Mouse (Mus musculus) hindbrain, embryonic 15.5 days (tissue): ENCODE data around the gene Oxct2a. TPM values are rescaled to one million over a fixed set of nuclear protein-coding genes. Genes with fewer than 3 reads are reported as not detected.
"Not testable (repeated sequence)": the region's sequence is repeated elsewhere in the genome, so short reads cannot be mapped to it uniquely, and the experiment has no call there.

Experiments used
- ATAC-seq: fragments of 200-750 bp; cut with Nextera tagmentation; 2 replicates; pipeline ENCODE4 v1.8.0; 2017; ENCODE audit warnings: low read depth, moderate number of reproducible peaks, moderate TSS enrichment; ENCODE audit not compliant: low FRiP score
- H3K27ac ChIP-seq: fragments of 300-500 bp; sonication (generic); replicated peaks from 2 replicates; pipeline ENCODE4 v1.5.1; 2015; ENCODE audit warnings: mild to moderate bottlenecking, inconsistent platforms
- H3K27me3 ChIP-seq: fragments of 300-500 bp; sonication (generic); 2 replicates; pipeline ENCODE4 v1.6.1; 2015; ENCODE audit warnings: control low read depth, inconsistent platforms
- H3K36me3 ChIP-seq: fragments of 300-500 bp; sonication (generic); 2 replicates; pipeline ENCODE4 v1.6.1; 2015; ENCODE audit warnings: control low read depth, inconsistent platforms
- H3K4me1 ChIP-seq: fragments of 300-500 bp; sonication (generic); replicated peaks from 2 replicates; pipeline ENCODE4 v1.6.1; 2015; ENCODE audit warnings: control low read depth, inconsistent platforms
- H3K4me2 ChIP-seq: fragments of 300-500 bp; sonication (generic); 2 replicates; pipeline ENCODE4 v1.6.1; 2015; ENCODE audit warnings: moderate library complexity, mild to moderate bottlenecking, inconsistent platforms
- H3K4me3 ChIP-seq: fragments of 300-500 bp; sonication (generic); 2 replicates; pipeline ENCODE4 v1.5.1; 2015; ENCODE audit warnings: mild to moderate bottlenecking, inconsistent platforms
- H3K9ac ChIP-seq: fragments of 300-500 bp; sonication (generic); 2 replicates; pipeline ENCODE4 v1.6.1; 2015; ENCODE audit warnings: inconsistent platforms
- H3K9me3 ChIP-seq: fragments of 300-500 bp; sonication (generic); 2 replicates; pipeline ENCODE4 v1.6.1; 2016; ENCODE audit warnings: control low read depth, inconsistent platforms
- WGBS: fragments of 180-500 bp; shearing (Covaris S2); methylation state at CpG from one replicate; pipeline ENCODE4 v1.1.7; 2015; 5-methylcytosine and 5-hydroxymethylcytosine counted together
- polyA plus RNA-seq: library from polyadenylated mRNA; unstranded; fragments of >200 nt; fragmentation: Nextera tagmentation; extraction: Ambion mirVana; gene quantifications from 2 replicates; pipeline ENCODE4 v1.2.1, GENCODE M21; 2015

The Oxct2a gene
- polyA plus RNA-seq, 1 experiment from 2014 or later, result not detected

- WGBS, result 59% methylated on average over 3 of the region's 3 CpGs
- Histone ChIP-seq H3K9ac (no peak overlapping the region), H3K9me3 (no peaks in the 10 kb centered on the region), H3K27me3 (no peaks in the 10 kb centered on the region), H3K4me2 (no peak overlapping the region), H3K27ac (no peak overlapping the region), H3K4me3 (no peak overlapping the region), H3K4me1 (no peaks in the 10 kb centered on the region), H3K36me3 (peaks cover 12% of the 10 kb centered on the region)
- ATAC-seq, result no peak
Observed at GRCm38 (mm10) chr4:123308292-123308691, 15.1 kb downstream of the Oxct2a start.

DNA sequence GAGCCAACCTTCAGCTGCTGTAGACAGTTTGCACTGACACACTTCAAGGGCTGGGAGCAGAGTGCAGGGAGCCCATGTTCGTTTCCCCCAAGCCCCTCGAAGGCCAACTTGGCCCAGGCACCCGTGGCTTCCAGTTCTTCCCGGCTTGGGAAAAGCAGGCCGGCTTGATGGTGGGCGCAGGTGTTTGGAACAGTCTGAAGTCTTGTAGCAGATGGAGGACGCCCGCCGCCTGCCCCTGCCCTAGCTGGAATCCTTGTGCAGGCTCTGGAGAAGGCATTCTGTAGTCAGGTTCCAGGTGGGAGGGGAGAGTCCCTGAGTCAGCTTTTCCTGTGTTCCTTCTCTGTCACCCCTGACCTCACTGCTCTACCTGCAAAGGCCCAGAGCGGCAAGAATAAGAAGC lies 16.4 kb downstream of the Oxct2a start:
- Histone ChIP-seq H3K4me3 (no peak overlapping the region), H3K9ac (no peak overlapping the region), H3K27me3 (no peaks in the 10 kb centered on the region), H3K9me3 (no peaks in the 10 kb centered on the region), H3K36me3 (peaks cover 25% of the 10 kb centered on the region), H3K4me1 (no peaks in the 10 kb centered on the region), H3K4me2 (no peak overlapping the region), H3K27ac (no peak overlapping the region)
- ATAC-seq, result no peak
- WGBS, result 92% methylated on average over 10 of the region's 10 CpGs

GRCm38 (mm10) chr4:123305789-123306188 lies 17.6 kb downstream of the Oxct2a start:
- H3K36me3 ChIP-seq, result peaks cover 29% of the 10 kb centered on the region
- no peak overlapping the region for H3K9ac ChIP-seq
- ATAC-seq, result peak; percentile 52
- 36% methylated on average over 3 of the region's 3 CpGs for WGBS
- no peak overlapping the region for H3K27ac ChIP-seq
- no peaks in the 10 kb centered on the region for H3K9me3 ChIP-seq
- H3K4me1 ChIP-seq, result no peaks in the 10 kb centered on the region
- H3K4me3 ChIP-seq, result no peak overlapping the region
- H3K4me2 ChIP-seq, result no peak overlapping the region
- no peaks in the 10 kb centered on the region for H3K27me3 ChIP-seq

- H3K9ac ChIP-seq, result no peak overlapping the region
- no peak overlapping the region for H3K27ac ChIP-seq
- no peak overlapping the region for H3K4me3 ChIP-seq
- peaks cover 76% of the 10 kb centered on the region for H3K36me3 ChIP-seq
- H3K9me3 ChIP-seq, result no peaks in the 10 kb centered on the region
- no peaks in the 10 kb centered on the region for H3K27me3 ChIP-seq
- no peaks in the 10 kb centered on the region for H3K4me1 ChIP-seq
- no peak overlapping the region for H3K4me2 ChIP-seq
- 88% methylated on average over 11 of the region's 11 CpGs for WGBS
- ATAC-seq, result no peak
Observed at GRCm38 (mm10) chr4:123298980-123299670, 24.3 kb downstream of the Oxct2a start.

DNA sequence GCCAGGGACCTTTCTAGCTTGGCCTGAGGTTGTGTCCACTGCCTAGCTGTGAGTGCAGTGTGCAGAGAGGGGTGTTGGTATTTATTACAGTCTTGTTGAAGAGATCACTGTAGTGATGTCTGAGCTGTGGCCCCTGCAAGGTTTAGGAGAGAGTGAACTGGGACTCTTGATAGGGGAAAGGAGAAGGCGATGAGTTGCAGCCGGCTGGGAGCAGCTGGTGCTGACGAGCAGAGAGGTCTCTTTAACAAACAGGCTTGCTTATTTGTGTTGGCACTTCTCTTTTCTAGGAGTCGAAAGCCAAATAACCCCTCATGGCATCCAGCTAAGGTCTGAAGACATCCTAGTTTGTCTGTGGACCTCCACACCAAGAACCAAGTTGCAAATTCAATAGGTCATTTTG lies 25.2 kb downstream of the Oxct2a start:
- no peak overlapping the region for H3K4me2 ChIP-seq
- WGBS, result 87% methylated on average over 4 of the region's 4 CpGs
- no peaks in the 10 kb centered on the region for H3K4me1 ChIP-seq
- H3K36me3 ChIP-seq, result peaks cover 76% of the 10 kb centered on the region
- ATAC-seq, result no peak
- H3K4me3 ChIP-seq, result no peak overlapping the region
- H3K9me3 ChIP-seq, result no peaks in the 10 kb centered on the region
- no peak overlapping the region for H3K9ac ChIP-seq
- H3K27me3 ChIP-seq, result no peaks in the 10 kb centered on the region
- no peak overlapping the region for H3K27ac ChIP-seq

- Histone ChIP-seq H3K27ac (no peak overlapping the region), H3K27me3 (no peaks in the 10 kb centered on the region), H3K9ac (no peak overlapping the region), H3K4me3 (no peak overlapping the region), H3K4me1 (no peaks in the 10 kb centered on the region), H3K36me3 (peaks cover 75% of the 10 kb centered on the region), H3K9me3 (no peaks in the 10 kb centered on the region), H3K4me2 (no peak overlapping the region)
- ATAC-seq, result no peak
- WGBS, result 89% methylated on average over 22 of the region's 22 CpGs
Observed at GRCm38 (mm10) chr4:123297195-123297960, 26.1 kb downstream of the Oxct2a start.

DNA sequence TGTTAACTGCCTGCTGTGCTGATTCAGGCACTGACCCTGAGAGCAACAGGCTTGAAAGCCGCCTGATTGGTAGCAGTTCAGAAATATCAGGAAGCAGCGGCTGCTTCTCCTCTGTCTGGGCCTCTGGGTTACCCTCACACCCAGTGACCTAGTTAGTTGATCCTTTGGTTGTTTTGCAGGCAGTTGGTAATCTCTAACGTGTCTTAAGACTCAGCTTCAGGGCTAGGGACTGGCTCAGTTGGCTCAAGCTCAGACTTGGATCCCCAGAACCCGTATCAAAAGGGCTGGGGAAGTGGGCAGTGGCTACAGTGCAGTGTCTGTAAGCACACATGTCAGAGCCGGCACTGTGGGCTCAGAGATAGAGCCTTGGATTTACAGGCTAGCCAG lies 27.3 kb downstream of the Oxct2a start:
- Histone ChIP-seq H3K27ac (no peak overlapping the region), H3K9me3 (no peaks in the 10 kb centered on the region), H3K27me3 (no peaks in the 10 kb centered on the region), H3K4me1 (no peaks in the 10 kb centered on the region), H3K4me3 (no peak overlapping the region), H3K4me2 (no peak overlapping the region), H3K36me3 (peaks cover 80% of the 10 kb centered on the region), H3K9ac (no peak overlapping the region)
- no peak for ATAC-seq
- 89% methylated on average over 5 of the region's 5 CpGs for WGBS

- H3K4me1 ChIP-seq, result no peaks in the 10 kb centered on the region
- H3K27me3 ChIP-seq, result no peaks in the 10 kb centered on the region
- peaks cover 85% of the 10 kb centered on the region for H3K36me3 ChIP-seq
- H3K9me3 ChIP-seq, result no peaks in the 10 kb centered on the region
- WGBS, result 93% methylated on average over 21 of the region's 21 CpGs
- H3K4me2 ChIP-seq, result no peak overlapping the region
- H3K4me3 ChIP-seq, result no peak overlapping the region
- no peak for ATAC-seq
- H3K27ac ChIP-seq, result no peak overlapping the region
- H3K9ac ChIP-seq, result no peak overlapping the region
Observed at GRCm38 (mm10) chr4:123295516-123296147, 27.8 kb downstream of the Oxct2a start.

- peaks cover 86% of the 10 kb centered on the region for H3K36me3 ChIP-seq
- WGBS, result 93% methylated on average over 15 of the region's 15 CpGs
Observed at GRCm38 (mm10) chr4:123295026-123295425, 28.4 kb downstream of the Oxct2a start.

DNA sequence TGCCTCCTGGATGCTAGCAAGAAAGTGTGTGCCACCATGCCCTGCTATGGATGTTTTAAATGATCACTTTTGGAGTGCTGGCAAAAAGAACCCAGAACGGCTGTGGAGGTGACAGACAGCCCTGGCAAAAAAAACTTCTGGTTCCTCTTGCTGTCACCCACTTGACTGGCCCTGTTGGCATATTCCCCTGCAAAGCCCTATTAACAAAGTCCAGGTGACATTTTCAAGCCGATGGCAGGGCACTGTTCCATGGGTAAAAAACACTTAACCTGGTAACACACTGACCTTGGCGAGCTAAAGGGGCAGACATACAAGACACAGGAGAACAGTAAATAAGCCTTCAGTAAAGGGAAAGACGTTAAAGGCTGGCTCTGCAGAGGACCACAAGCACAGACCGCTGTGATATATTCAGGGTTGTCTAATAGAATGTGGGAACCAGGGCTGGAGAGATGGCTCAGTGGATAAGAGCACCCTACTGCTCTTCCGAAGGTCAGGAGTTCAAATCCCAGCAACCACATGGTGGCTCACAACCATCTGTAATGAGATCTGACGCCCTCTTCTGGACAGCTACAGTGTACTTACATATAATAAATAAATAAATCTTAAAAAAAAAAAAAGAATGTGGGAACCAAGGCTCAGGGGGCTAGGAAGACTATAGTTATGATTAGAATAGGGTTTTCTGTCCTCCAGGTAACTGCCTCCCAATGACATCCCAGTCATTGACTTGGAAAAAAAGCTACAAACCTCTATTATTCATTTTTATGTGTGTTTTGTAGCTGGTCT lies 29.6 kb downstream of the Oxct2a start:
- Histone ChIP-seq H3K4me2 (no peak overlapping the region), H3K4me3 (no peak overlapping the region), H3K36me3 (peaks cover 87% of the 10 kb centered on the region), H3K27ac (no peak overlapping the region), H3K9me3 (no peaks in the 10 kb centered on the region), H3K9ac (no peak overlapping the region), H3K4me1 (no peaks in the 10 kb centered on the region), H3K27me3 (no peaks in the 10 kb centered on the region)
- WGBS, result 86% methylated on average over 7 of the region's 7 CpGs
- no peak for ATAC-seq

More at GRCm38 (mm10) chr4:123295026-123295425, 28.4 kb downstream of the Oxct2a start:
- H3K27me3 ChIP-seq, H3K9me3 ChIP-seq, H3K27ac ChIP-seq, H3K4me3 ChIP-seq, H3K4me2 ChIP-seq, ATAC-seq, H3K9ac ChIP-seq, H3K4me1 ChIP-seq: not testable (repeated sequence)

GRCm38 (mm10) chr4:123292989-123293388 lies 30.4 kb downstream of the Oxct2a start:
- WGBS, result 95% methylated on average over 7 of the region's 7 CpGs
- no peak for ATAC-seq
- H3K36me3 ChIP-seq, result peaks cover 84% of the 10 kb centered on the region

DNA sequence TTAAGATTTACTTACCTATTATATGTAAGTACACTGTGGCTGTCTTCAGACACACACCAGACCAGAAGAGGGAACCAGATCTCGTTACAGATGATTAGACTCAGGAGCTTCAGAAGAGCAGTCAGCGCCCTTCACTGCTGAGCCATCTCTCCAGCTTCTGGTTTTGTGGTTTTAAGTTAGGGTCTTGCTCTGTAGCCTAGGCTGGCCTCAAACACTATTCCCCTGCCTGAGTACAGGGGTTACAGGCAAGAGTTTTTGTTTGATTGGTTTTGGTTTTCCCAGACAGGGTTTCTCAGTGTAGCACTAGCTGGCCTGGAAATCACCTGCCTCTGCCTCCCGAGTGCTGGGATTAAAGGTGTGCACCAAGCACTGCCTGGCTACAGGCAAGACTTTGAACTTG lies 31.0 kb downstream of the Oxct2a start:
- no peak overlapping the region for H3K9ac ChIP-seq
- no peaks in the 10 kb centered on the region for H3K27me3 ChIP-seq
- no peaks in the 10 kb centered on the region for H3K9me3 ChIP-seq
- no peak overlapping the region for H3K27ac ChIP-seq
- peaks cover 83% of the 10 kb centered on the region for H3K36me3 ChIP-seq
- 87% methylated on average over 3 of the region's 3 CpGs for WGBS
- no peak overlapping the region for H3K4me3 ChIP-seq
- ATAC-seq, result no peak
- no peaks in the 10 kb centered on the region for H3K4me1 ChIP-seq
- no peak overlapping the region for H3K4me2 ChIP-seq

More at GRCm38 (mm10) chr4:123292989-123293388, 30.4 kb downstream of the Oxct2a start:
- H3K4me3 ChIP-seq, result no peak overlapping the region
- H3K27ac ChIP-seq, result no peak overlapping the region
- no peaks in the 10 kb centered on the region for H3K9me3 ChIP-seq
- no peaks in the 10 kb centered on the region for H3K27me3 ChIP-seq
- H3K4me1 ChIP-seq, result no peaks in the 10 kb centered on the region
- H3K9ac ChIP-seq, result no peak overlapping the region
- H3K4me2 ChIP-seq, result no peak overlapping the region
